Mouse (Mus musculus) liver, postnatal 0 days (tissue): ENCODE measurements around the gene Pkhd1.

Experiments used
- CTCF ChIP-seq: sonication (generic); IDR thresholded peaks from 2 replicates; pipeline ENCODE4 v1.5.1; 2016; ENCODE audit warnings: antibody characterized with exemption, low read depth
- EP300 ChIP-seq: IDR thresholded peaks from 2 replicates; pipeline ENCODE4 v1.6.1; 2016; ENCODE audit warnings: antibody characterized with exemption, low read depth, mild to moderate bottlenecking

DNA sequence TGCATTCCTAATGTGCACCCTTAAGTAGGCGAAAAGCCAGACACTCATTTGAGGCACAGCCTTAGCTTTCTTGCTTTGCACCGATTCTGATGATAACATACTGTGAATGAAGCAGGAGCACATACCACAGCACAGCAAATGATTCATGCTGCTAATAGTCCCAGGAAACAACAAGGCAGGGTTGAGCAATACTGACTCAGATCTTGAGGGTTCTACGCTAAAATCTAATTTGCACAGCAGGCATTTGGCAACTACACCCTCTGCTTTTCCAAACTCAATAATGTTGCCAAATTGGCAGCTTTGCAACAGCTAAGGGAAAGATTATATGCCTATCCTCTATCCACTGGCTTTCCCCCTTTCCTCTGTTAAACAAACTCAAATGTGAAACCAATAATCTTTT, 548.1 kb downstream of the Pkhd1 start:
- no peak for TF ChIP-seq CTCF
- TF ChIP-seq EP300 = no peak
